In genomic region chr3:109540009-109540408, GRCm38 (mm10) we compare ENCODE assay signal across 29 mouse cellular contexts.
DNase-seq lines count a peak whose midpoint lies in the region; ATAC-seq and TF ChIP-seq lines count a peak whose summit lies in the region.
"Had no signal": no experiment of that assay in that cellular context is flagged by ENCODE, and none has a peak within 500 bp of the region (broad histone marks: within the 10 kb centered on the region; RNA-seq: fewer than 3 reads in every experiment).

No protein-coding gene starts in this region.

- peak overlapping the region; percentile 8; the same call in 1 of the 2 replicates for H3K27ac ChIP-seq in kidney, embryonic 14.5 days (ENCODE audit: low read depth, low read length)
- peak overlapping the region; percentile 51; the same call in 1 of the 2 replicates for H3K27ac ChIP-seq in kidney, postnatal 0 days
- H3K27ac ChIP-seq: embryonic facial prominence, embryonic 10.5 days; embryonic facial prominence, embryonic 13.5 days; forebrain, embryonic 12.5 days; forebrain, embryonic 15.5 days; heart, adult 2 months; heart, embryonic 10.5 days; heart, embryonic 13.5 days; hindbrain, embryonic 14.5 days; hindbrain, postnatal 0 days had no signal

- no peaks in the 10 kb centered on the region for H3K4me1 ChIP-seq in kidney, embryonic 14.5 days (ENCODE audit: control insufficient read depth, insufficient read depth, low read length)
- H3K4me1 ChIP-seq in kidney, postnatal 0 days (replicated peaks; ENCODE audit: insufficient read depth, low read length): no peaks in the 10 kb centered on the region
- H3K4me1 ChIP-seq: embryonic facial prominence, embryonic 10.5 days; embryonic facial prominence, embryonic 13.5 days; forebrain, embryonic 15.5 days; heart, embryonic 10.5 days; heart, embryonic 13.5 days had no signal

- no peaks in the 10 kb centered on the region for H3K9me3 ChIP-seq in kidney, embryonic 14.5 days (ENCODE audit: control insufficient read depth, low read length)
- no peaks in the 10 kb centered on the region for H3K9me3 ChIP-seq in kidney, postnatal 0 days (replicated peaks; ENCODE audit: low read length)
- H3K9me3 ChIP-seq: embryonic facial prominence, embryonic 10.5 days; embryonic facial prominence, embryonic 13.5 days; forebrain, embryonic 12.5 days; forebrain, embryonic 15.5 days; heart, embryonic 10.5 days; heart, embryonic 13.5 days had no signal

- no peaks in the 10 kb centered on the region for H3K27me3 ChIP-seq in kidney, embryonic 14.5 days (ENCODE audit: control insufficient read depth, insufficient read depth, low read length)
- no peaks in the 10 kb centered on the region for H3K27me3 ChIP-seq in kidney, postnatal 0 days (ENCODE audit: insufficient read depth, low read length)
- H3K27me3 ChIP-seq: embryonic facial prominence, embryonic 13.5 days; forebrain, embryonic 12.5 days; forebrain, embryonic 15.5 days; heart, embryonic 13.5 days had no signal

- no peak overlapping the region for H3K9ac ChIP-seq in kidney, embryonic 14.5 days (ENCODE audit: low read depth, low read length)
- no peak overlapping the region for H3K9ac ChIP-seq in kidney, postnatal 0 days (ENCODE audit: low read depth, low read length)
- H3K9ac ChIP-seq: embryonic facial prominence, embryonic 13.5 days; forebrain, embryonic 12.5 days; forebrain, embryonic 15.5 days; heart, embryonic 13.5 days; hindbrain, embryonic 14.5 days had no signal

- H3K36me3 ChIP-seq in kidney, embryonic 14.5 days (ENCODE audit: control insufficient read depth, insufficient read depth, low read length): no peaks in the 10 kb centered on the region
- no peaks in the 10 kb centered on the region for H3K36me3 ChIP-seq in kidney, postnatal 0 days (ENCODE audit: insufficient read depth, low read length)
- H3K36me3 ChIP-seq: embryonic facial prominence, embryonic 10.5 days; embryonic facial prominence, embryonic 13.5 days; forebrain, embryonic 12.5 days; forebrain, embryonic 15.5 days; G1E; heart, embryonic 10.5 days; heart, embryonic 13.5 days had no signal

- no peak for ATAC-seq in kidney, embryonic 14.5 days (ENCODE audit: low FRiP score, low TSS enrichment)
- ATAC-seq in kidney, postnatal 0 days (replicated peaks; ENCODE audit: low FRiP score, low read depth): no peak
- ATAC-seq: forebrain, embryonic 15.5 days; hindbrain, postnatal 0 days had no signal

- 54% methylated on average over 4 of the region's 4 CpGs for WGBS in kidney, embryonic 14.5 days
- WGBS in kidney, postnatal 0 days: 43% methylated on average over 4 of the region's 4 CpGs

- no peak overlapping the region for H3K4me2 ChIP-seq in kidney, embryonic 14.5 days (replicated peaks; ENCODE audit: low read depth, low read length)
- no peak overlapping the region for H3K4me2 ChIP-seq in kidney, postnatal 0 days (ENCODE audit: low read length)
- H3K4me2 ChIP-seq: embryonic facial prominence, embryonic 13.5 days; forebrain, embryonic 12.5 days; forebrain, embryonic 15.5 days; heart, embryonic 13.5 days; hindbrain, embryonic 14.5 days had no signal

- no peak overlapping the region for H3K4me3 ChIP-seq in kidney, embryonic 14.5 days (ENCODE audit: low read length)
- no peak overlapping the region for H3K4me3 ChIP-seq in kidney, postnatal 0 days (replicated peaks; ENCODE audit: low read depth, low read length)
- H3K4me3 ChIP-seq: embryonic facial prominence, embryonic 10.5 days; embryonic facial prominence, embryonic 13.5 days; erythroblast, embryonic 14.5 days; forebrain, embryonic 12.5 days; forebrain, embryonic 15.5 days; heart, adult 2 months; heart, embryonic 10.5 days; heart, embryonic 13.5 days had no signal

- no peak for TF ChIP-seq CTCF in kidney, postnatal 0 days (IDR thresholded peaks at IDR 0.05; ENCODE audit: low read depth)

- peak; percentile 25 for DNase-seq in kidney, adult 18-20 months
- no peak for DNase-seq in kidney, postnatal 10 days
- DNase-seq in kidney, postnatal 14 days: no peak
- no peak for DNase-seq in kidney, postnatal 0 days (ENCODE audit: low spot score)
- DNase-seq in frontal cortex, postnatal 36 days (ENCODE audit: low spot score in 2 of 2): no peak
- DNase-seq: adrenal gland, adult 2 months; adrenal gland, postnatal 14 days; B cell, adult 2 months; cerebellum, adult 11-12 months; cerebellum, adult 8-10 months; cerebellum, postnatal 10 days; cerebellum, postnatal 36 days; embryo, embryonic 11 days; gastrocnemius, postnatal 10 days; gastrocnemius, postnatal 36 days; heart, adult 2 months; heart, postnatal 14 days; heart, postnatal 4 days had no signal
